Mouse (Mus musculus) right cerebral cortex, postnatal 36 days (tissue): ENCODE measurements around the gene Eif5b.
A peak's percentile ranks its signal among the peaks of the same experiment; 100 is the strongest.
"Not testable (repeated sequence)": the region's sequence is repeated elsewhere in the genome, so short reads cannot be mapped to it uniquely, and the experiment has no call there.

Experiments
- DNase-seq, 2 experiments: peaks; one replicate each; pipeline ENCODE4 v3.0.0; 2022; ENCODE audit warnings: low spot score in 2 of 2, mixed read lengths in 1 of 2

The Eif5b gene

GRCm38 (mm10) chr1:37997867-37998266 lies at the start of gene Eif5b, which contains the start of gene Txndc9:
TSS of gene Eif5b (plus strand) at chr1:37998010.
TSS of gene Txndc9 (minus strand) at chr1:37997893.
- DNase-seq, result peak; percentile 96 to 97

- DNase-seq, result no peak
These were observed 48.9 kb upstream of the Eif5b start for GRCm38 (mm10) chr1:37948906-37949305.

- no peak for DNase-seq
These were observed 43.0 kb upstream of the Eif5b start for GRCm38 (mm10) chr1:37954786-37955185.

GRCm38 (mm10) chr1:37955251-37955650 lies 42.6 kb upstream of the Eif5b start:
- no peak for DNase-seq

GRCm38 (mm10) chr1:37956690-37957431 lies 40.9 kb upstream of the Eif5b start:
- no peak for DNase-seq

- no peak for DNase-seq
These were observed 40.2 kb upstream of the Eif5b start, which contains the start of gene Lyg1 for GRCm38 (mm10) chr1:37957659-37958058. TSS of gene Lyg1 (minus strand) at chr1:37957759.

- DNase-seq, result no peak
These were observed 39.3 kb upstream of the Eif5b start for GRCm38 (mm10) chr1:37958516-37958915.

- peak; percentile 5 to 14 for DNase-seq
These were observed 38.3 kb upstream of the Eif5b start for GRCm38 (mm10) chr1:37959486-37959885.

- DNase-seq, result no peak
These were observed 32.2 kb upstream of the Eif5b start for GRCm38 (mm10) chr1:37965571-37965970.

- DNase-seq, result no peak
These were observed 29.1 kb upstream of the Eif5b start for GRCm38 (mm10) chr1:37968746-37969145.

GRCm38 (mm10) chr1:37971520-37971919 lies 26.3 kb upstream of the Eif5b start:
- no peak for DNase-seq

- DNase-seq, result not testable (repeated sequence)
These were observed 21.1 kb upstream of the Eif5b start for GRCm38 (mm10) chr1:37976666-37977065.

- DNase-seq, result no peak
These were observed 20.5 kb upstream of the Eif5b start for GRCm38 (mm10) chr1:37977303-37977702.

GRCm38 (mm10) chr1:37984326-37984725 lies 13.5 kb upstream of the Eif5b start:
- DNase-seq, result no peak

- DNase-seq, result no peak
These were observed 12.0 kb upstream of the Eif5b start for GRCm38 (mm10) chr1:37985764-37986323.

- DNase-seq, result no peak
These were observed 10.0 kb upstream of the Eif5b start for GRCm38 (mm10) chr1:37987856-37988255.

GRCm38 (mm10) chr1:37996226-37996625 lies 1.6 kb upstream of the Eif5b start:
- DNase-seq, result no peak

- peak; percentile 97 to 99 for DNase-seq
These were observed 829 bp upstream of the Eif5b start for GRCm38 (mm10) chr1:37996877-37997484.

GRCm38 (mm10) chr1:37998371-37999199 lies 775 bp downstream of the Eif5b start:
- DNase-seq, result no peak

- DNase-seq, result no peak
These were observed 1.7 kb downstream of the Eif5b start for GRCm38 (mm10) chr1:37999552-37999951.

GRCm38 (mm10) chr1:38000844-38001243 lies 3.0 kb downstream of the Eif5b start:
- no peak for DNase-seq

- no peak for DNase-seq
These were observed 4.1 kb downstream of the Eif5b start for GRCm38 (mm10) chr1:38001956-38002355.
